Mouse (Mus musculus) embryonic fibroblast, embryonic 13.5 days (primary cell): Measurements from ENCODE around the gene Gab2.

Source experiments
- CTCF ChIP-seq: IDR thresholded peaks from 2 replicates; pipeline ENCODE4 v1.5.1; 2011; ENCODE audit warnings: mild to moderate bottlenecking, control low read depth, low read length, moderate library complexity, borderline replicate concordance; ENCODE audit not compliant: insufficient read depth
- POLR2A ChIP-seq: IDR thresholded peaks from 2 replicates; pipeline ENCODE4 v1.6.1; 2011; ENCODE audit warnings: low read depth, mild to moderate bottlenecking, control low read depth, low read length, moderate library complexity

DNA sequence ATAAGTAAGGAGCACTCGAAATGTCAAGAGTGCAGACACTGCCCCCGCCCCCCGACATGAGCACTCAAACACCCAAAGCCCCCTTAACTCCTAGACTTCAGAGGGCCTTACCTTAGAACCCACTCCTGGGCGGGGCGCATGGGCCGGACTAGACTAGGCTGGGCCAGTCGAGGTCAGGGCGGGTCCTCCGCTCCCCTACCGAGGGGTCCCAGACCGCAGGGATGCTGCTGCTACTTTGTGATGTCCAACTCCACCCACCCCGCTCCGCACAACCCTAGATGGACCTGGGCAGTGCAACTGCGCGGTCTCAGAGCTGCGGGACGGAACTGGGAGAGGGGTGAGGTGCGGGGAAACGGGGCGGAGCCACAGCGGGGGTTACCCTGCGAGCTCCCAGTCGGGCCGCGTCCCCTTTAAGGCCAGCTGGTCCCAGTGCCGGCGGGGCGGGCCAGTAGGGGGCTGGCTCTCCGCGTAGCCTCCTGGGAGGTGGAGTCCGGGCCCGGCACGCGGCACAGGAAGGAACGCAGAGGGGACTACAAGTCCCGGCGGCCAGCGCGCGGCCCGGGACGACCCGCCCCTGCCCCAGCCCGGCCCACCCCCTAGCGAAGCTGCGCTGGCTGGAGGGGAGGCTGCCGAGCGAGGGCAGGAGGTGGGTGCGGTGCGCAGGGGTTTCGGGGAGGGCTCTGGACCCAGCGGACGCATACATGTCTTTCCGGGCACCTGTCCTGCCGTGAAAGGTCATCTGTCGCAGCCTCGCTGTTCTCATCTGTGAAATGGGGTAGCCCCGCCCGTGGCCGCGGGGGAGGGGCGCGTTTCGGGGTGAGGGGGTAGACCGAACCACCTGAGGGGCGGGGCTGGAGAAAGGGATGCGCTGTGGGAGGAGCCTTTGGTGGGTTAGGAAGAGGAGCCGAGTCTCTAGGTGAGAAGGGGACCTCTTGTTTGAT is 250.6 kb downstream of the Gab2 start, which contains the start of the genes Usp35 and Kctd21:
- TF ChIP-seq CTCF = no peak
- peak; percentile 61 for TF ChIP-seq POLR2A
